Mouse (Mus musculus) neural tube, embryonic 14.5 days (tissue): Measurements from ENCODE around the gene Gm8251. TPM values are rescaled to one million over a fixed set of nuclear protein-coding genes. Genes with fewer than 3 reads are reported as not detected.

ENCODE experiments used
- polyA plus RNA-seq: library from polyadenylated mRNA; unstranded; fragments of >200 nt; fragmentation: Nextera tagmentation; extraction: Ambion mirVana; gene quantifications from 2 replicates; pipeline ENCODE4 v1.2.1, GENCODE M21; 2014

Gm8251 gene
- polyA plus RNA-seq, 1 experiment from 2014 or later: 0.04 TPM

Other genes starting within 250 kb of the Gm8251 start
- 15.0 and 22.5 TPM in 2 replicates for gene Uxs1, start 234.1 kb downstream of the Gm8251 start, polyA plus RNA-seq
- 59.2 and 69.0 TPM in 2 replicates for gene Tpp2, start 128.3 kb downstream of the Gm8251 start, polyA plus RNA-seq
- 1.7 and 2.1 TPM in 2 replicates for gene Mettl21c, start 41.9 kb downstream of the Gm8251 start, polyA plus RNA-seq
- 40.1 and 45.4 TPM in 2 replicates for gene Tex30, start 40.5 kb upstream of the Gm8251 start, polyA plus RNA-seq
- gene Kdelc1, start 56.9 kb upstream of the Gm8251 start, polyA plus RNA-seq: 25.3 and 30.1 TPM in 2 replicates
- 34.8 and 41.5 TPM in 2 replicates for gene Bivm, start 57.0 kb upstream of the Gm8251 start, polyA plus RNA-seq
- 29.9 and 38.3 TPM in 2 replicates for gene Ercc5, start 85.8 kb upstream of the Gm8251 start, polyA plus RNA-seq
- gene Mettl21e, start 157.0 kb upstream of the Gm8251 start, polyA plus RNA-seq: not detected in 2 replicates